Mouse (Mus musculus) heart, postnatal 25 days (tissue): ENCODE measurements at regions not wholly inside any gene's neighbourhood (a gene's known extent, or its start where the extent isn't known, plus 50 kb on each side); places are given as distances from the start of the nearest gene placed in this dataset.

Source experiments
- DNase-seq: peaks from one replicate; pipeline ENCODE4 v3.0.0; 2022; ENCODE audit warnings: low spot score
- intact Hi-C: fragments of 180-260 bp; cut with DNase I; formaldehyde crosslinking; loops from one replicate; pipeline ENCODE4 v1.15.1; 2025

DNA sequence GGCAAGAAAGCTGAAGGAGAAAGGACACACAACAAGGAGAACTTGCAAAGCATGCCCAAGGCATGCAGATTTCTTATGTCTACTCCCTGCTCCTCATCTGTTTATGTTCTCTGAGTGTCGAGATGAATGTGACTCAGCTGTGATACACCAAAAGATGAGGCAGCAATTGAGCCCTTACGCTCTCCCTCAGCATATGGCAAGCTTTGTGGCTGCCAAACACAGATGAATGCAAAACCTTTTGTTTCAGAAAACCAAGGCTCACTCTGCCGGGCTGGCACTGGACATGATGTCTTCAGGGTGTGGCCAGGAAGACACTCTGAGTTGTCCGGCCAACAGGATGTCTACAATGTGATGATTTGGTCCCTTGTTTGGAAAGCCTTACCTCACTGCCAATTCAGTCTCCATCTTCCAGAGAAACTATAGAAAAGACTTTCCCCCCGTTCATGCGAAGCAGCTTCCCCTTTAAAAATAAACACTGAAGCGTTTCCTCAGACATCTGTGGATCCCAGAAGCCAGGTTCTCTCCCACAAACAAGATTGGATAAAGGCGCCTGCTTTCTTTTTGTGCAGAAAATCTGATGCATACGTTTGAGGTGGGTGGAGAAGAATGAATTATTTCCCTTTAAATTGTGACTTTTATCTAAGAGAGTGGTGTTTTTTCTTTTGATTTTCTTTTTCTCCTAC lies 171.5 kb downstream of the Tmx1 start:
- DNase-seq: no peak
- intact Hi-C loops: no loop called here

DNA sequence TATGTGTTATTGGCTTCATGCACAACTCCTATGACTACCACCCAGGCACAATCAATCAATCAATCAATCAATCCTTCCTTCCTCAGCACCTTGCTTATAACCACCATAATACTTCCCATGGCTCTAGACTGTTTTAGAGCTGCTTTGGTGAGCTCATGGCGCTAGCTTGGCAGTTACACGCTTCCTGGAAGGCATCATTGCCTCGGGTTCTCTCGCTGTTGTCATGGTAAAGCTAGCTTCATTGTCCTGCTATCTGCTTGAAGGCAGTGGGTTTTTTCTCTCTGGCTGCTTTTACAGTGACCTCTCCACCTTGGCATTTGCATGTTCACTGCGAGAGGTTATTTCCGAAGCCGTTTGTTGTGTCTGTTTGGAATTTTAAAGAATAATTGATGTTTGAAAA lies 174.7 kb downstream of the Tmx1 start:
- DNase-seq: no peak
- intact Hi-C loops: no loop called here

DNA sequence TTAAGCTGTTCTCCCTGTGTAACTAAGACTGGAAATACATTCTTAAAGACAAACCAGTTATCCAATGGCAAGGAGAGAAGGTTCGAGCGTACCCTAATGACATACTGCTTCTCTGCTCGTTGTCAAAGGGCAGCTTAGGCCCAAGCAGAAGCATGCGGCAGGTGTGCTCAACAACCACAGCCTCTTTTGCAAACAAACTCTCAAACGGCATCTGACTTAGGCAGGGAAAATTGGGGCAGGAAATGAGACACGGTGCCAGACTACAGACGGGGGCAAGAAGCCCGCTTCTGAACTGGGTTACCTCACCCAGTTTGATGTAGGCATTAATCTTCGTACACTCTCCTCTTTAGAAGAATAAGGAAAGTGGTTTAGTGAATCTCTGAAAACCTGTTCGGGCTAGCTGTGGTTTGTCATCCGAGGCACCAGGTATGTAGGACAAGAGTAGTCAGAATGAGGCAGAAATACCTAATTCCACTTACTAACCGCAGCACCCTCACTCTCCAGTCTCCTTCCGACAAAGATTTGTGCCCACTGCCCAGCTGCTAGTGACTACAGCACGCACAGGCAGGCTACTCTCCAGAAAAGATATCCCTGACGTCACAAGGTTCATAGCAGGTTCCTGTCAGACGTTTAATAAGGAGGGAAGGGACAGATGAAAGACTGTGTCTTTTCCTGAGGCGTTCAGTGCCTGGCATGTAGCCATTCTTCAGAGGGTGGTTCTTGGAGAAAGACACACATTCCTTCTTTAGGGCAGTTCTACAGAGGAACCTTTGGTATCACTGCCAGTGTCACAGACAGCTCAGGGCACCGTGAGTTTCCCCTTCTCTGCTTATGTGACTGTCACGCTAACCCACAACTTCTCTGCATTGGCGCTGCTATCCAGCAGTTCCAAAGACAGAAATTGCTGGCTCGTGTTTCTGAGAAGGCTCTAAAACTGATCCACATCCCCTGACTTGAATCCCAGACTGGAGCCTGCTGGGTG lies 175.8 kb downstream of the Tmx1 start:
- DNase-seq: no peak
- intact Hi-C loops: no loop called here

DNA sequence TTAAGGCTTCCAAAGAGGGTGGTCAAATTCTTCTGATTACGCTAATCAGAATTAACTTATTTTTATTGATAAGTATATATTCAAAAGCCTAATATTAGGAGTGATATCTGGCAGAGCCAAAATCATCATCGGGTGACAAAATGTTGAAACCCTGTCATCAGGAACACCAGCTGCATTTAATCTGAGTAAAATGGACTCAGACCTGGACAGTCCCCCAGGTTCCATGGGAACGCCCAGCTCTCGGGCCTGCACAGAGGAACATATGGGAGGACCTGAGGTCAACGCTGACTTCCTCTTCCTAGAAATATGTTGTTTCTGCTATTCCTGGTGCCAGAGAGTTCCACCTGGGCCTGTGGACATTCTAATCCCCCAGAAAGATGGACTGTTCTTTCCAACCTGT lies 176.5 kb downstream of the Tmx1 start:
- intact Hi-C loops: no loop called here
- DNase-seq: no peak

DNA sequence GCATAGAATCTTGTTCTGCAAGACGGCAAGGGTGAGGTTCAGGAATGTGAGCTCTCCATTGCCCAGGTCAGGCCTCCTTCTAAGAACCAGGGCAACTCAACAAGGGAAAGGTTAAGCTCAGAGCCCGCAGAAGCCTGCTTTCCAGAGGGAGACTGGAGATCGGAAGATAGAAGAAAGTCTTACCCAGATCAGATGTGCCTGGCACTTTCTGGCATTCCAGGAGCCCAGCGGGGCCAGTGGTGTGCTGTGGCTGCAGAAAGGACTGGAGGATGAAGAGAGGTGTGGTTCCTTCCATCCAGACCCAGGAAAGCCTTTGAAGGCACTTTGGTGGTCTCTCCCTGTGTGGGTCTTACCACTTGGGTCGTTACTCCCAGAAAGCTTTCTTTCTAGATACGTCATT lies 178.4 kb downstream of the Tmx1 start:
- DNase-seq: no peak
- intact Hi-C loops: no loop called here

DNA sequence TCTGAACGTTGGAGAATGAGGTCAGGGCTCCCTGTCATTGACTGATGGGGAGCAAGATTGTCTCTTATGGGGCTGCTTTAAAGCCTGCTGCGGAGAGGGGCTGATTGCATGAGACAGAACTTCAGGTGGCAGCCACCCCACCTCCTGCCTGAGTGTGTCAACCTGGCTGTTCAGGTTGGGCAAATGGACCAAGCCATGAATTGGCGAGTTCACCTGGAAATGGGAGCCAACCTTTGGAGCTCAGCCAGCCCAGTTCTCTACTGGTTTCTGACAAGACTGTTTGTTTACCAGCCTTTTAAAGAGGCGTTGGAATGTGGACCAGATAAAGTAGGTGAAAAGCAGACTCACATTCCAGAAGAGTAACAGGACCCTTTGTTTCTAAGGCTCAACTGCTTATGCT lies 180.3 kb downstream of the Tmx1 start:
- intact Hi-C loops: no loop called here
- no peak for DNase-seq

DNA sequence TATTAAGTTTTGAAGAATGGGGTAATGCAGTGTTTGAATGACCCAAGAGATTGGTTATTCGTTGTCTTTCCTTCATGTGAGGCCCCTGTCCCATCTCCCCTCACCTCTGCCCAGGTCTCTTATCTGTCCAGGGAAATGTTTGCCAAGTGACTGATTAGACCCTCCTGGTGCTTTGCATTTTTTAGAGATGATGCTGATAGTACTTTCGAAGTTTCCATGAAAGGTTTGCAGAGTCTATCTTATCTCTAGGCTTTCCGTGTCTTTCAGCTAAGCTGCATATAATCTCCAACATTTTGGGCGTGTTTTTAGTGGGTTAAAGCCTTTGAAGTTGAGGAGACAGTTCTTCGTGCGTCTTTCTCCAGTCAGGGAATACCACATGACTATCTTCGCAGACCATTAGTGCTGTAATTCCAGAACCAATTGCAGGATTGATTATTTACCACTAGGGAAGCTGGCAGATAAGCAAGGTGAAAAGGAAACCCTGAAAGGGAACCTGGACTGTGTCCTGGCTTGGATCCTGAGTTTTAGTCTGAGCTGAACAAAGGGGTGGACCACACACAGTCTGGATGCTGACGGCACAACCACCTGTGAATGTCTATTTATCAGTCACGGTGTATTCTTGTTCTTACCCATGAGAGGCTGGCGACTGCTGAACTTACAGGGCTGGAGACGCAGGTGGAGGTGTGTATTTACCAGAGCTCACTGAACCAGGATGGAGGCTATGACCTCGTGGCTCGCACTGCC lies 180.9 kb downstream of the Tmx1 start:
- no peak for DNase-seq
- intact Hi-C loops: no loop called here

DNA sequence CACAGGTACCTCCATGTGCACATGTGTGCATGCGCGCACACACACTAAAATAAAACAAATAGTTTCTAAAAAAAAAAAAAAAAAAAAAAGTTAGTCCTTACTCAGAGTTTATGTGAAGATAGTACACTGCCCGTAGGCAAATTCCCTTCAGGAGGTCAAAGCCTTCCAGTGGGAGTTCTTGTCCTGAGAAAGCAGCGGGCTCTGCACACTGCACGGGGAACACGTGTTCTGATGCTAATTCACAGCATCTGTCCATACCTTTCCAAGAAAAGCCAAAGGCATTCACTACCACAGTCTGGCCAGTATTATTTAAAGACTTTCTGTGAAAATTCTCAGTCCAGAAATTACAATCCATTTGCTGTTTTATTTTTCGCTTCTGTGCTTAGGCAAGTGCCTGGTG lies 183.1 kb downstream of the Tmx1 start:
- intact Hi-C loops: no loop called here

DNA sequence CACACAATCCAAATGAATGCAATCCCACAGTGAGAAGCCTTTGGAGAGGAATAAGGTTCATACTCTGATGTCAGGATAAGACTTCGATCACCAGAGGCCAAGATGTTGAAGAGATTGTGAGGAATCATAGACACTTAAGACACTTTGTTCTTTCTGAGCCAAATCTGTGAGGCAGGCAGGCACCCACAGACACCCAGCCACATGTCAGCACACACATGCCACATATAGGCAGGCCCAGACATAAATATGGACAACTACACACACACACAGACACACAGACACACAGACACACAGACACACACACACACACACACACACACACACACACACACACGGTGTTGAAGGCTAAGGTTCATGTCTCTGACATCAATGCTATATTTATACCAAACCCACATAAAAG lies 185.1 kb upstream of the Frmd6 start:
- intact Hi-C loops: no loop called here

More for the DNA sequence above, 183.1 kb downstream of the Tmx1 start:
- DNase-seq: no peak

DNA sequence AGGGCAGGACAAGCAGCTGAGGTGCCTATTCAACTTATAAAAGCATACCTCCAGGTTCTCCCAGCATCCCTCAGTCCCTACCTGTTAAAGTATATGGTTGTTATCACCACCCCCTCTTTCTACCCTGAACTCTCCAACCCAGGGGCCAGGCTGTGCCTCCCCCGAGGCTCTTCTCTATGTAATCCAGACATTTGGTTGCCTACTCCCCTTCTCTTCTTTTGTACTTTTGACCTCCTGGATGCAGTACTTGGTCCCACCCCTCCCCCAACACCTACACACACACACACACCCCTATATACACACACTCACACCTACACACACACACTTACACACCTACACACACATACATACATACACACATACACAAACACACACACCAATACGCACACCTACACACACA lies 180.4 kb upstream of the Frmd6 start:
- no peak for DNase-seq
- intact Hi-C loops: no loop called here

More for the DNA sequence above, 185.1 kb upstream of the Frmd6 start:
- no peak for DNase-seq

DNA sequence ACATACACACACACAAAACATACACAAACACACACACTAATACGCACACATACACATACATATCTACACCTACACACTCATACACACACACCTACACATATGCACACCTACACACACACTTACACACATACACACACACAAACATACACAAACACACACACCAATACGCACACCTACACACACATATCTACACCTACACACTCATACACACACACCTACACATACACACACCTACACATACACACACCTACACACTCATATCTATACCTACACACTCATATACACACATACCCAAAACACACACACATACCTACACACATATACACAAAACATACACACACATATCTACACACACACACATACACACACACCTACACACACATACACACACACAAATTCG lies 179.9 kb upstream of the Frmd6 start:
- intact Hi-C loops: no loop called here
- no peak for DNase-seq

DNA sequence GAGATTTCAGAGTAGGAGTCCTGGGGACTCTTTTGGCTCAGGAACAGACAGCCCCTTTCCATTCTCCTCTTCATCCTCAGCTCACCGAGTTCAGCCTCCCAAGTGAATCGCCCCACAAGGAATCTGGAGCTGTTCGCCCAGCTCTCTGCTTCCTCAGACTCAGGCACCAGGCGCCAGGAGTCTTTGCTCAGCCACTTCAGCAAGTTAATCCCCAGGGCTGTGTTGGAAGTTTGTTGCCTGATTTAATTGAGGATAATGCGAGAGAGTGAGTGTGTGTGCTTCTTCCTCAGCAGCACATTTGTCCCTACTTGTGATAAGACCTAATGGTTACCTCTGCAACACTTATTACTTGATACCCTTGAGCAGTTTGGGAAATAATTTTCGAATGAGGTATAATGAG lies 177.8 kb upstream of the Frmd6 start:
- DNase-seq: peak; percentile 29
- intact Hi-C loops: no loop called here

DNA sequence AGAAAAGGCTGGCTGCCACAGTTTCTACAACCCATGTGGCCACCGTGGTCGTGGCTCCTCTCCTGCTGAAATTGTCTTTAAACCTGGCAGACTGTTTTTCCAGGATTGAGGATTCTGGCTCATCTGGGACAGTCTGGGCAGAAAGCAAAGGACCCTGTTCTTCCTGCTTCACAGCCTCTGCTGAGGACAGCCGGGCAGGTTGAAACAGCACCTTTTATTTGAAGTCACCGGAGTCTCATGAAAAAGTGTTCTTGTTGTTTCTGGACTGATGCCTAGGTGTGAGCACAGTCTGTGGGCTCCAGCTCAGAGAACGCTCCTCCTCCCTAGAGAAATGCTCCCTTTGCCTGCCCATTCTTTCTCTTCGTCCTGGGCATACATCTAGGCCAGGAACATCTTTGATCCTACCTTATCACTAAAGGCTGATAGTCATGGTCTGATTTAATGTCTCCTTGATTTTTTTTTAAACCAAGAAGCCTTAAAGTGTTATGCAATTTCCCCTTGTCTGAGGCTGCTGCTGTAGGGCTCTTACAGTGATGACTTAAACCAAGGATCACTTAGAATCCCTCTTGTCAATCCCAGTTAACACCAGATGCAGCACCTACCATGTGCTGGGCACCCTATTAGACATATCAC lies 177.0 kb upstream of the Frmd6 start:
- no peak for DNase-seq
- intact Hi-C loops: no loop called here

DNA sequence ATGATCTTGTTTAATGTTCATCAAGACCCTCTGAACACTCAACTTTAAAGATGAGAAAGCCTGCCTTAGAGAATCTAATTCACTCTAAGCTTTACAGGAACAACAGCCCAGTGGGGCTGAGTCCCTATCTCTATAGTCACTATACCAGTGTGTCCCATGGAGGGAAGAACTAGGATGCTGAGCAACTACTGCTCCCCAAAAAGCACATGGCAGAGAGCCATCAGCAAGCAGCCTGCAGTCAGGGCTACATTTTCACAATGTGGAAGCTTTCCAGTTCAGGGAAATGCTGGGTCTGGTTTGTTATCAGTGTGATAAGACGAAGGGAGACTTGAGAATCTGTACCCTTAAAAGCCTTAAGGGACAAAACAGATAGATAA lies 176.5 kb upstream of the Frmd6 start:
- no peak for DNase-seq
- intact Hi-C loops: no loop called here

DNA sequence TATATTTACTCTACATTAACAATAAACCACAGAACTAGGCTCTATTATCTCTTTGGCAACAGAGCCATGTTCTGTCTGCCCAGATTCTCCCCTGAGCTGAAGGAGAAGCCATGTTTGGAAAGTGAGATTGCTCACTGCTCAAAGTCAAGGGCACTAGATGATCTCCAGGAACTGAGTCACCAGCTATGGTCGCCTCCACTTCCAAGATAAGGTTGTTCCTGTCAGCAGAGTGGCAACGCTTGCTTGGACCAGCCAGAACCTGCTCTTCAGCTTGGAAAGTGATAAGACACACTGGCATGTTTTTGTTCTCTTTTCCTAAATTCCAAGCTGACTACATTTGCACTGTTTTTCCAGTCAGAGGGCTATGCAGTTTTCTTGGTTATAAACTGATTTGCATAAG lies 175.6 kb upstream of the Frmd6 start:
- peak; percentile 26 for DNase-seq
- intact Hi-C loops: loop anchor here (2.0 to 5.0 kb wide), 3 partner anchors 93 to 233 kb away; partner anchors contain the start of gene Frmd6

DNA sequence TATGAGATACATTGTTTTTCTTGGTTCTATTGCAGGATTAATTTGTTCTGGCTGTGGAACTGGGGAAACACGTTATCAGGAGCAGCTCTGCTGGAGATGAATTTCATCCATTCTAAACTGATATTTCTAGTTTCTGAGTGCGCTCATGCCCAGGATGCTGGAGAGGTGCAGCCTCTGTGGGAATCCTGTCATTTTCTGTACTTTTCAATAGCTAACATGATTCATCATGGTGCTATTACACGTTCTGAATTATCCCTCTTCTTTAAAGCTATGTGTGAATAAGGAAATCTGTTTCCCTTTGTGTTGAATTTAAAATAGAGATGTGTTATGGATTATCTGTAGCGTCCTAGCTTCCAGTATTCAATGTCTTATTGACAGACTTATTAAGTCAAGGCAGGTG lies 174.8 kb upstream of the Frmd6 start:
- no peak for DNase-seq
- intact Hi-C loops: loop anchor here (2.0 to 5.0 kb wide), 3 partner anchors 94 to 232 kb away; partner anchors contain the start of gene Frmd6

DNA sequence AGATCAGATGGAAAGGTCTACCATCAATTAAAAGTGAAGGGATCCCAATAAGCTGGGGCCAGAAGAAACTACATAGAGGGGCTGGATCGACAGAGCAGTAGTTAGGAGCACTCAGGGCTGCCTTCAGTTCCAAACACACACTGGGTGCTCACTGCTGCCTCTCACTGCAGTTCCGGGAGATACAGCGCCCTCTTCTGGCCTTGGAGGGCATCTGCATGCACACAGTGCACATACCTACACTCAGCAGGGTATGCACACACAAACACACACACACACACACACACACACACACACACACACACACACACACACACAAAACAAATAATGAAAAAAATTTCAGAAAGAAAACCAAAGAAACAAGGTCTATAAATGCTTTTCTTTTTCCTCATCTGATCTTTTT lies 172.6 kb upstream of the Frmd6 start:
- intact Hi-C loops: loop anchor here (5.0 kb wide), 2 partner anchors 175 to 230 kb away; partner anchors contain the start of gene Frmd6
- DNase-seq: no peak

DNA sequence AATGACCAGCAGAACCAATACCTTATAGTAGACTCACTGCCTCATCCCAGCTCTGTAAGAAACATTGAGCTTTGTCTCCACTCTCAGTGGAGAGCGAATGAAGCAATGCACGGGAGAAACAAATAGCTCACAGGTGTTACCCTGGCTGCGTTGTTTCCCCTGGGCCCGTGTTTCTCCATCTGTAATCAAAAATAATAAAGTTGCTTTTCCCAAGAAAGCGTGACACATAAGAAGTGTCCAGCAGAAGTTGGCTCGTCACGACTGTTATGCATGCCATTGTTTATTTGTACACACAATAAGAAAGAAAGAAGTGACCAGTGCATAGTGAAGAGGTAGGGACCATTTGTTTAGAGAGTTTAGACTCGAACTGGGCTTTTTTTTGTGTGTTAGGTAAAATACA lies 171.3 kb upstream of the Frmd6 start:
- peak; percentile 24 for DNase-seq
- intact Hi-C loops: loop anchor here (5.0 kb wide), 2 partner anchors 173 to 228 kb away; partner anchors contain the start of gene Frmd6

DNA sequence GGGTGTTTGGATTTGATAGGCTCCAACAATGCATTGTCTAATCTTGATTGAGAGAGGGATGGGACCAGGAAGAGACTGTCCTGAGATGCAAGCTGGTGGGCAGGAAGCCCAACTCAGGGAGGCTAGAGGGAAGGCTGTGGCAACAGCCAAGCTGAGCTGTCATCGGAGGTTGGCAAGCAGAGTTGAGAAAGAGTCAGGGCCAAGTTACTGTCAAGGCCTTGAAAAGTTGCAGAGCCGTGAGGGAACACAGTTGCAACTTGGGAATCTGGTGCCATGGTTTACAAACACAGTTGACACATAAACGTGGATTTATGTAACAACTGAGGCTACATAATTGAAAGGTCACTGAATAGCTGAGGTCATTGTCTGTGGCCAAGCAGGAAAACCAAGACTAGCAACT lies 170.8 kb upstream of the Frmd6 start:
- intact Hi-C loops: loop anchor here (5.0 kb wide), 2 partner anchors 173 to 228 kb away; partner anchors contain the start of gene Frmd6
- peak; percentile 80 for DNase-seq

DNA sequence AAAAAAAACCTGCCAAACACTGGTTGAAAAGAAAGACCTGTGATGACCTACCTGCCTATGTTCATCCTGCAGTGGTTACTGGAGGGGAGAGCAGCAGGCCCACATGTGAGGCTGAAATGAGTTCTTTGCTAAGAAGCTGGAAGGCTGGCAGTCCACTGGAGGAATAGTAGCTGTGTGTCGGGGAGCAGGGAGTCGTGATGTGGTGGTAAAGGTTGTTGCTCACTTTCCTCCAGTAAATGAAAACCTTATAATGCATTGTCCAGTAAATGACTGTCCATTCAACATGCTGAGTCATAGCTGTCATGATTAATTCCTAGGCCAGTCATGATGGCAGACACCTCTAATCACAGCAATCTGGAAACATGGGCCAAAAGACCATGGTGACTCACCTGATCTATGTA lies 169.9 kb upstream of the Frmd6 start:
- DNase-seq: no peak

More for the DNA sequence above, 169.9 kb upstream of the Frmd6 start:
- intact Hi-C loops: loop anchor here (5.0 kb wide), 2 partner anchors 158 to 257 kb away; no protein-coding TSS in a partner anchor
